Mouse (Mus musculus) heart, embryonic 12.5 days (tissue): ENCODE results near the gene Mpv17l2. TPM values are rescaled to one million over a fixed set of nuclear protein-coding genes. Genes with fewer than 3 reads are reported as not detected.

Experiments
- ATAC-seq: fragments of 200-750 bp; cut with Nextera tagmentation; 2 replicates; pipeline ENCODE4 v1.8.0; 2017; ENCODE audit warnings: moderate TSS enrichment, moderate library complexity; ENCODE audit not compliant: insufficient number of reproducible peaks, low FRiP score
- H3K27ac ChIP-seq: fragments of 300-500 bp; sonication (generic); 2 replicates; pipeline ENCODE4 v1.5.1; 2016; ENCODE audit warnings: mild to moderate bottlenecking, moderate library complexity; ENCODE audit not compliant: poor library complexity, severe bottlenecking
- H3K27me3 ChIP-seq: fragments of 300-500 bp; sonication (generic); replicated peaks from 2 replicates; pipeline ENCODE4 v1.6.1; 2016; ENCODE audit warnings: mild to moderate bottlenecking, moderate library complexity
- H3K36me3 ChIP-seq: fragments of 300-500 bp; sonication (generic); 2 replicates; pipeline ENCODE4 v1.6.1; 2016; ENCODE audit warnings: mild to moderate bottlenecking, moderate library complexity
- H3K4me1 ChIP-seq: fragments of 300-500 bp; sonication (generic); replicated peaks from 2 replicates; pipeline ENCODE4 v1.6.1; 2016; ENCODE audit warnings: mild to moderate bottlenecking
- H3K4me2 ChIP-seq: fragments of 300-500 bp; sonication (generic); 2 replicates; pipeline ENCODE4 v1.6.1; 2016; ENCODE audit warnings: mild to moderate bottlenecking, moderate library complexity
- H3K4me3 ChIP-seq: fragments of 300-500 bp; sonication (generic); 2 replicates; pipeline ENCODE4 v1.5.1; 2016; ENCODE audit warnings: mild to moderate bottlenecking
- H3K9ac ChIP-seq: fragments of 300-500 bp; sonication (generic); 2 replicates; pipeline ENCODE4 v1.6.1; 2016; ENCODE audit warnings: mild to moderate bottlenecking, moderate library complexity
- H3K9me3 ChIP-seq: fragments of 300-500 bp; sonication (generic); replicated peaks from 2 replicates; pipeline ENCODE4 v1.6.1; 2016; ENCODE audit warnings: mild to moderate bottlenecking, moderate library complexity
- WGBS: fragments of 180-500 bp; shearing (Covaris S2); methylation state at CpG from one replicate; pipeline ENCODE4 v1.1.7; 2016; 5-methylcytosine and 5-hydroxymethylcytosine counted together
- polyA plus RNA-seq: library from polyadenylated mRNA; unstranded; fragments of >200 nt; fragmentation: Nextera tagmentation; extraction: Ambion mirVana; gene quantifications from 2 replicates; pipeline ENCODE4 v1.2.1, GENCODE M21; 2016

Gene Mpv17l2
- 37.2 and 37.9 TPM in 2 replicates for polyA plus RNA-seq

DNA sequence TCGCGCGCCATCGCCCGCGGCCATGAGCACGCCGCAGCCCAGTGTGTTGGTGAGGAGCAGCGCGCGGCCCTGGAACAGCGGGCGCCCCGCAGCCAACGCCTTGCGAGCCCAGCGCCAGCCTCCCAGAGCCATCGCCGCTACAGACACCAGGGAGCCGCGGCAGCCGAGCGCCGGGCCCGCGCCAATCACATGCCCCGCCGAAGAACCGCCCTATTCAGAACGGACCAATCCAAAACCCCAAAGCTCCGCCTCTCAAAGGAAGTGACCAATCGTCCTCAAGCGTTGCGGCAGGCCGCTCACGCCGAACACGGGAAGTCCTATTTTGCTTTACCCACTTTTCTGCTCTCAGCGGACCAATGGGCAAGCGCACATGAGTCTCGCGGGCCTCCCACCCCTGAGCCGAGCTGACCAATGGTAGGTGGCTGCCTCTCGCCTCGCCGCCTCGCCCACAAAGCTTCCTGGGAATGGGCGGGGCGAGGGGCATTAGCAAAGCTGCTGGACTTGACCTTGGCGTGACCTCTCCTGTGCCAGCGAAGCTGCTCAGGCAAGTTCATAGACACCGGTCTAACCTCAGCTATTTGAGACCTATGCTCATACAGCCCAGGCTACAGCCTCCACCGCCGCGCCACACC lies at the start of gene Mpv17l2:
Mpv17l2 (minus strand) TSS at position 172 of the 632 bp plus-strand sequence.
- Histone ChIP-seq H3K4me3 (peak within 1 kb of the TSS; percentile 76), H3K27me3 (peaks cover 5% of the 10 kb centered on the region; the same call in 1 of the 2 replicates), H3K27ac (peak within 1 kb of the TSS; percentile 70), H3K9ac (peak within 1 kb of the TSS; percentile 91), H3K36me3 (peaks cover 28% of the 10 kb centered on the region), H3K4me1 (peaks cover 31% of the 10 kb centered on the region), H3K4me2 (peak within 1 kb of the TSS; percentile 98), H3K9me3 (no peaks in the 10 kb centered on the region)
- 1% methylated on average over 44 of the region's 55 CpGs for WGBS
- peak; percentile 96 for ATAC-seq

DNA sequence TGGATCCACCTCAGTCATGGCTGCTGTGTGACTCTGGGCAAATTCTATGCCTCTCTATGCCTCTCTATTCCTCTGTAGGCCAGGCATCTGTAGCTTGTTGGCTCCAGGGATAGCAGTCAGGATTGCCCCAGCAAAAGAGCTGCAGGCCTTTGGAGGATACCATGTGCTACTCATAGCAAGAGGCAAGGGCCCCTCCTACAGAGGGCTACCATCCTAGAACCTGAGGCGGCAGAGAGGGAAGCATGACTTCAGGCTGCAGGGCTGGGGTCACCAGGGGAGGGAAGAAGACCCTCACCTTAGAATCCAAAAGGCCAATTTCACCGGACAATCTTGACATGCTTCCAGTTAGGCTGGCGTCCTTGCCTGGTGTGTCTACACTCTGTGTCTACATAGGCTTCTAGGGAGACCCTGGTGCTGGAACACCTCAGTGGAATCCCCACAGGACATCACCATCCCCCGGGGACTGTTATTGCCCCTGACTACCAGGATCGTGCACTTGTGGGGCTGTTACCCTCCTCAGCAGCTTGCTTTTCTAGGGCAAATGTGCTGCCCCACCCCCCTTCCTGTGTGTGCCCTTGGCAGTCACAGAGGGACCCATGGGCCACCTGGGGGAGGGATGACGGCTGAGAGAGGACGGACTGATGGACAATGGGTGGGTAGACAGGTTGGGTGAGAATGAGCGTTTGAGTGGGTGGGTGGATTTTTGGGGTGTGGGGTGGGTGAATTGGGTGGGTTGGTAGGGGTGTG lies 48.4 kb upstream of the Mpv17l2 start:
- WGBS = 79% methylated on average over 8 of the region's 8 CpGs
- Histone ChIP-seq H3K9me3 (no peaks in the 10 kb centered on the region), H3K9ac (no peak overlapping the region), H3K27me3 (peaks cover 51% of the 10 kb centered on the region), H3K4me3 (no peak overlapping the region), H3K27ac (no peak overlapping the region), H3K36me3 (no peaks in the 10 kb centered on the region), H3K4me2 (no peak overlapping the region), H3K4me1 (peaks cover 12% of the 10 kb centered on the region)
- no peak for ATAC-seq

DNA sequence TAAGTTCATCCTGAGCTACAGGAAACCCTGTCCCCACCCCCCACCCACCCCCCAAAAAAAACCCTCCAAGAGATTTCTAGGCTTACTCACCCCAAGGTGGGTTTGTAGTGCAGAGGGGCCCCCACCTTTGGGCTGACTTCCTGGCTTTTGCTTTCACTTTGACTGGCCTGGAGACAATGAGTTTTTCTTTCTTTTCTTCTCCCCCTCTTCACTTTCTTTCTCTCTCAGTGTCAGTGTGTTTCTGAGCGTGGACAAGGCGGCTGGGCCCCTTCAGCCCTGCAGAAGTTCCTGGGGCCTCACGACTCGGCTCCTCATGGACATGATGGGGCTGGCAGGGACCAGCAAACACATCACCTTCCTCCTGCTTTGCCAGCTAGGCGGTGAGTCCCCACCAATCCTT lies 47.5 kb upstream of the Mpv17l2 start, which contains the start of gene Il12rb1:
Il12rb1 (plus strand) TSS at position 211 of the 400 bp plus-strand sequence.
- 68% methylated on average over 5 of the region's 5 CpGs for WGBS
- H3K9ac ChIP-seq = no peak within 1 kb of the TSS
- no peak for ATAC-seq
- H3K4me2 ChIP-seq = no peak within 1 kb of the TSS
- peaks cover 51% of the 10 kb centered on the region for H3K27me3 ChIP-seq
- H3K4me1 ChIP-seq = peaks cover 19% of the 10 kb centered on the region
- no peaks in the 10 kb centered on the region for H3K36me3 ChIP-seq
- H3K4me3 ChIP-seq = no peak within 1 kb of the TSS
- no peaks in the 10 kb centered on the region for H3K9me3 ChIP-seq
- H3K27ac ChIP-seq = no peak within 1 kb of the TSS

DNA sequence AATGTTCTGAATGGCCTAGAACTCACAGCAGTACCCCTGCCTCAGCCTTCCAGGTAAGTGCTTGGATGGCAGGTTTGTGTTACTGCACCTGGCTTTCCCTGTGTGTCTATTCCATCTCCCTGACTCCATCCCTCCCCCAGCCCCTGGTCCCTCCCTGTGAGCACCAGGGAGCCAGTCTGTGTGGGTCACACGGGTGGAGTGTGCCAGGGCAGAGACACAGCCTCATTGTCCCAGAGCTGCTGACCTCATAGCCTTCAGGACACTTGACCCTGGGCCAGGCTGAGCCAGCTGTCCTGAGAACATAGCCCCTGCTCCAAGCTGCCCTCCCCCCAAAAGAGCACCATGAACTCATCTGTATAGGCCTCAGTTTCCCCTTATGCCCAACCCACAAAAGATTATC lies 46.6 kb upstream of the Mpv17l2 start:
- Histone ChIP-seq H3K9me3 (no peaks in the 10 kb centered on the region), H3K27ac (no peak overlapping the region), H3K27me3 (peaks cover 51% of the 10 kb centered on the region), H3K4me2 (no peak overlapping the region), H3K4me1 (peaks cover 19% of the 10 kb centered on the region), H3K9ac (no peak overlapping the region), H3K36me3 (no peaks in the 10 kb centered on the region), H3K4me3 (no peak overlapping the region)
- WGBS = 61% methylated on average over 1 of the region's 1 CpGs
- no peak for ATAC-seq

DNA sequence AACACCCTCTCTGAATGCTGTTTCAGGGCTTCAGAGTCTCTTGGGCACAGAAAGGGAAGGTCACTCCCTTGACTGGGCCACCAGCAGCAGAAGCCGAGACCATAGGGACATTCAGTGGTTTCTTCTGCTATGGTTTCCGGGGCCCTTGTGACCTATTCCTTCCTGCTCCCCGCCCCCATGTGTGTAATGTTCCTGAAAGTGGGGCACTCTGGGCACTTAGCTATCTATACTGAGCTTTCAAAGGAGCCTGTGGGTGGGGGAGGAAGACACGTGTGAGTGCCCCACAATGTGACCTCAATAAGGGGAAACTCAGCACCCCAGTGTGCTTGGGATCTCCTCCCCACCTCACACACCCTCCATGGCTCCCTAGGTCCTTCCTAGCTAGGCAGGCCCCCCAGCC lies 45.8 kb upstream of the Mpv17l2 start:
- Histone ChIP-seq H3K4me3 (no peak overlapping the region), H3K4me2 (no peak overlapping the region), H3K9ac (no peak overlapping the region), H3K4me1 (peaks cover 19% of the 10 kb centered on the region), H3K36me3 (no peaks in the 10 kb centered on the region), H3K27me3 (peaks cover 58% of the 10 kb centered on the region), H3K9me3 (no peaks in the 10 kb centered on the region), H3K27ac (no peak overlapping the region)
- WGBS = 69% methylated on average over 4 of the region's 4 CpGs
- ATAC-seq = no peak

DNA sequence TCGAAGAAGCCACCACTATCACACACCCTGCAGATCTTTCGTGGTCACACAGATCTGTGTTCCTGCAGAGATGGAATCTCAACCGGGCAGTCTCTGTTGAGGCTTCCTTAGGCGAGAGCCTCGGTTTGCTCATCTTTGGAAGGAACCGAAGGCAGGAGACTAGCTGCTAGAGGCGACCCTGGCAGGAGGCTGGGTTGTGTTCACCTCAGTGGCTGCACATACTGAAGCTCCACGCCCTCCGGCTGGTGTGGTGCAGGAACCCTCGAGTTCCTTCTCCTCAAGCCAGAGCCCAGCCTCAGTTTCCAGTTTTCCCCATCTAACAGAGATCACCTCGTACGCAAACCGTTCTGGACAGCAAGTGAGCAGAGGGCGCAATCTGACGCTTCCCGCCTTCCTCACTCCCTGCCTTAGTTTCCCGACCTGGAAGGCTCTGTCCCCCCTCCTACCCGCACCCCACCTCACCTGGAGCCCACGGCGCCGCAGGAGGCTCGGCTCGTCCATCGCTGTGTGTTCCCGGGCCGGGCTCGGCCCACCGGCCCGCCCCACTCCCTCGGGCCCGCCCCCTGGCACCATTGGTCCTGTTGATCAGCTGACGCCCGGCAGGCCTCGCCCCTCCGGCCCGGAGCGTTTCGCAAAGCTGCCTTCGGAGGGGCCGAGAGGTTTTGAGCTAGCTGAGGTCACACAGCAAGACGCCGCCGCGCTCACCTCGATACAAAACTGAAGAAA lies 43.9 kb upstream of the Mpv17l2 start, which contains the start of gene Mast3:
Mast3 (minus strand) TSS at position 574 of the 726 bp plus-strand sequence.
- H3K4me1 ChIP-seq = peaks cover 12% of the 10 kb centered on the region
- H3K4me3 ChIP-seq = peak within 1 kb of the TSS; percentile 46
- H3K27me3 ChIP-seq = peaks cover 68% of the 10 kb centered on the region
- no peak within 1 kb of the TSS for H3K27ac ChIP-seq
- H3K4me2 ChIP-seq = peak within 1 kb of the TSS; percentile 77
- H3K9ac ChIP-seq = peak within 1 kb of the TSS; percentile 68
- no peaks in the 10 kb centered on the region for H3K36me3 ChIP-seq
- ATAC-seq = peak; percentile 91
- H3K9me3 ChIP-seq = no peaks in the 10 kb centered on the region
- WGBS = under 1% methylated on average over 45 of the region's 45 CpGs

DNA sequence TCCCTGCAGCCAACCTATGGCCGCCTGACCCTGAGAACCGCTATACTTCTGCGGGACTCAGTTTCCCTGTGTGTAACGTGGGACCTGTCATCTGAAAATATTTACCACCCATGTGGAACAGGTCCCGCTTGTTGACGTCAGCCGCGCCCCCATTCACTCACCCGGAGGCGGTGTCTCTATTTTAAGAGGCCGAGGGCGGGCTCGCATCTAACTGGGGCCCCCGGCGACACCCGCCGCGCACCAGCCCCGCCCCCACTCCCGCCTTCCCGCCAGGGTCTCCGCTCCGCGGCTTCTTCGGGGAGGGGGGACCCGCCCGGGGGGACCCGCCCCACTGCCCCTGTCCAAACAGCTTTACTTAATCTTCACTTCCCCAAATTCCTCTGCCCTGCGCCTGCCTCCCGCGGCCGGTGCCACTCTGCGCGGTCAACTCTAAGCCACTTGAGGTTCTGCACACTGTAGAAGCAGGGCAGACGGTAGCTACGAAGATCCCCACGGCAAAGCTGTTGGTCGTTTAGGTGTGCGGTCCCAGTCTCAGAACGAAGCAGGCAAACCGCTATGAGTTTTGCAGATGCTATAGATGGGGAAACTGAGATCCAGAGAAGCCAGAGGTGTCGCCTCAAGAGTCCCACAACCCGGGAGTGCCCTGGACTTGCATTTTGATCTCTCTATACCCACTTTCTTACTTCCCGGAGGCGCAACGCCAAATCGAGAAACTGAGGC lies 43.2 kb upstream of the Mpv17l2 start:
- ATAC-seq = no peak
- WGBS = under 1% methylated on average over 47 of the region's 47 CpGs
- Histone ChIP-seq H3K4me1 (peaks cover 12% of the 10 kb centered on the region), H3K4me3 (peak overlapping the region; percentile 46), H3K27me3 (peaks cover 68% of the 10 kb centered on the region), H3K9me3 (no peaks in the 10 kb centered on the region), H3K4me2 (peak overlapping the region; percentile 77), H3K27ac (no peak overlapping the region), H3K36me3 (no peaks in the 10 kb centered on the region), H3K9ac (peak overlapping the region; percentile 68)

DNA sequence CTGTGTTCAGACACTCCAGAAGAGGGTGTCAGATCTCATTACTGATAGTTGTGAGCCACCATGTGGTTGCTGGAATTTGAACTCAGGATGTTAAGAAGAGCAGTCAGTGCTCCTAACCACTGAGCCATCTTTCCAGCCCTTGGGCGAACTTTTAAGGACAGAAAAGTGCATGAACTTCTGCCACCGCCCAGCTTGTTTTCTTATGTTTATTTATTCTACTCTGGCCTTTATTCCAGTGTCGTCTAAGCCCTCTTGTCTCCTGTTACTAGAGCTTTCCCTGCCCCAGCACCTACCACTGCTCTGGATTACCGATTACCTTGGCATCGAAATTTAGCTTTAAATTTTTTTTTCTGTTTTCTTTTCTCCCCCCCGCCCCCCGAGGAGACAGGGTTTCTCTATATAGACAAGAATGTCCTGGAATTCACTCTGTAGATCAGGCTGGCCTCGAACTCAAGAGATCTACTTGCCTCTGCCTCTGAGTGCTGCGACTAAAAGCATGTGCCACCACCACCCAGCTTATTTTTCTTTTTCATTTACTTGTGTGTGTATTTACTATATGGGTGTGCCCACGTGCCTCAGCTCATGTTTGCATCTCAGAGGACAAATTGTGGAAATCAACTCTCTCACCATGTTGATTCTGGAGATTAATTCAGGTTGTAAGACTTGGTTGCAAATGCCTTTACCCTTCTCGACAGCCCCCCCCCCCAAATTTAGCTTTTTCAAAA lies 42.2 kb upstream of the Mpv17l2 start:
- ATAC-seq = no peak
- no peak overlapping the region for H3K9ac ChIP-seq
- H3K36me3 ChIP-seq = no peaks in the 10 kb centered on the region
- no peaks in the 10 kb centered on the region for H3K9me3 ChIP-seq
- no peak overlapping the region for H3K27ac ChIP-seq
- H3K4me2 ChIP-seq = no peak overlapping the region
- H3K4me1 ChIP-seq = peaks cover 15% of the 10 kb centered on the region
- H3K4me3 ChIP-seq = no peak overlapping the region
- 63% methylated on average over 11 of the region's 11 CpGs for WGBS
- peaks cover 75% of the 10 kb centered on the region for H3K27me3 ChIP-seq

DNA sequence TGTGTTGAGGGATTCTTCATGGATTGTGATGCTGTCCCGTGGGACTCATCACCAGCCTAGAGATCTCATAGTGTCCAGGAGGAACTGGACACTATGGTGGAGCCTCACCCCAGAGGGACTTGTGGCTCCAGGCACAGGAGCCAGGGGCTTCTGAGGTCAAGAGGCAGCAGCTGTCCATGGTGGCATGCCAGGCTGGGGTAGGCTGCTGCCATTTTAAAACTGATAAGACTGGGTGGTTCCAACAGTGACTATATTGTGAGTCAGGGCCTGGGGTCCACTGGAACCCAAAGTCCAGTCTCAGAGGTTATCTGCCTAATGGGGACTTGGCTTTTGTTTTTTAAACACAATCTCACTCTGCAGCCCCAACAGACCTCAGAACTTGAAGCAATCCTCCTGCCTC lies 41.1 kb upstream of the Mpv17l2 start:
- H3K4me3 ChIP-seq = no peak overlapping the region
- H3K4me1 ChIP-seq = peaks cover 20% of the 10 kb centered on the region
- no peaks in the 10 kb centered on the region for H3K36me3 ChIP-seq
- no peaks in the 10 kb centered on the region for H3K9me3 ChIP-seq
- no peak for ATAC-seq
- H3K27ac ChIP-seq = no peak overlapping the region
- H3K9ac ChIP-seq = no peak overlapping the region
- H3K27me3 ChIP-seq = peaks cover 72% of the 10 kb centered on the region
- 71% methylated on average over 1 of the region's 1 CpGs for WGBS
- no peak overlapping the region for H3K4me2 ChIP-seq

DNA sequence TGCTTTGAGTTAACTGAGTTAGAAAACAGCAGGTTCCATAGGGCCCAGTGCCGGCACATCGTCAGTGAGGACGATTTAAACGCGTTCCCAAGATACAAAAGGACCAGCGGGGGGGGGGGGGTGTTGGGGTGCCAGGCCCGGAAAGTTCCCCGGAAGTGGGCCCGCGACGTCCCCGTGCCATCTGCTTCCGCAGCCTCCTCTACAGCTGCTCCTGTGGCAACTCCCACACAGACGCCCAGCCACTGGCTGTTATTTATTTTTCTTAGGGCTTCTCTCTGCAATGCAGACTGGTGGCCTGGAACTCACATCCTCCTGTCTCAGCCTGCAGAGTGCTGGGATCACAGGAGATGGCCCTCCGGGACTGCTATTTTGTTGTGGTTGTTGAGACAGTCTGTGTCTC lies 40.4 kb upstream of the Mpv17l2 start:
- no peak overlapping the region for H3K9ac ChIP-seq
- WGBS = 21% methylated on average over 15 of the region's 15 CpGs
- peaks cover 75% of the 10 kb centered on the region for H3K27me3 ChIP-seq
- H3K9me3 ChIP-seq = no peaks in the 10 kb centered on the region
- ATAC-seq = no peak
- H3K27ac ChIP-seq = no peak overlapping the region
- no peak overlapping the region for H3K4me3 ChIP-seq
- no peaks in the 10 kb centered on the region for H3K36me3 ChIP-seq
- peaks cover 25% of the 10 kb centered on the region for H3K4me1 ChIP-seq
- no peak overlapping the region for H3K4me2 ChIP-seq
